Mouse (Mus musculus) large intestine, adult 2 months (tissue): ENCODE results near the gene Syngr3. TPM values are rescaled to one million over a fixed set of nuclear protein-coding genes. Genes with fewer than 3 reads are reported as not detected.
"Not testable (repeated sequence)": the region's sequence is repeated elsewhere in the genome, so short reads cannot be mapped to it uniquely, and the experiment has no call there.

Experiments
- DNase-seq: peaks from one replicate; pipeline ENCODE4 v3.0.0-alpha.2; 2012; ENCODE audit warnings: low read depth, low spot score
- WGBS: fragments of 180-500 bp; shearing (Covaris S2); methylation state at CpG from one replicate; pipeline ENCODE4 v1.1.7; 2018; 5-methylcytosine and 5-hydroxymethylcytosine counted together
- polyA plus RNA-seq: library from polyadenylated mRNA; depleted of rRNA; stranded (reverse); fragments of >200 nt; gene quantifications from 2 replicates; pipeline ENCODE4 v1.2.3, GENCODE M21; 2012

Gene Syngr3
- polyA plus RNA-seq, 1 experiment = 2.7 TPM

- DNase-seq = no peak
- WGBS = 26% methylated on average over 23 of the region's 23 CpGs
These were observed 2.2 kb downstream of the Syngr3 start for GRCm38 (mm10) chr17:24687599-24687998.

GRCm38 (mm10) chr17:24687146-24687595, 2.6 kb downstream of the Syngr3 start:
- WGBS = 1% methylated on average over 25 of the region's 25 CpGs
- DNase-seq = no peak

- no peak for DNase-seq
- WGBS = 54% methylated on average over 16 of the region's 16 CpGs
These were observed 3.2 kb downstream of the Syngr3 start for GRCm38 (mm10) chr17:24686514-24686913.

- WGBS = 50% methylated on average over 24 of the region's 24 CpGs
These were observed 12.2 kb downstream of the Syngr3 start for GRCm38 (mm10) chr17:24677500-24678080.

GRCm38 (mm10) chr17:24676877-24677276, 12.9 kb downstream of the Syngr3 start:
- 90% methylated on average over 5 of the region's 5 CpGs for WGBS
- DNase-seq = no peak

More at GRCm38 (mm10) chr17:24677500-24678080, 12.2 kb downstream of the Syngr3 start:
- DNase-seq = no peak

- DNase-seq = no peak
- WGBS = 58% methylated on average over 2 of the region's 2 CpGs
These were observed 13.6 kb downstream of the Syngr3 start for GRCm38 (mm10) chr17:24676187-24676586.

- no peak for DNase-seq
- WGBS = 79% methylated on average over 7 of the region's 7 CpGs
These were observed 15.5 kb downstream of the Syngr3 start for GRCm38 (mm10) chr17:24674277-24674676.

- 6% methylated on average over 5 of the region's 5 CpGs for WGBS
- DNase-seq = peak; percentile 84
These were observed 17.6 kb downstream of the Syngr3 start for GRCm38 (mm10) chr17:24672141-24672540.

- no peak for DNase-seq
- 50% methylated on average over 5 of the region's 5 CpGs for whole genome bisulfite sequencing
These were observed 18.4 kb downstream of the Syngr3 start for GRCm38 (mm10) chr17:24671346-24671745.

GRCm38 (mm10) chr17:24670246-24670844, 19.4 kb downstream of the Syngr3 start:
- no peak for DNase-seq
- 2% methylated on average over 8 of the region's 8 CpGs for WGBS

GRCm38 (mm10) chr17:24669545-24670245, 20.1 kb downstream of the Syngr3 start, which contains the start of gene Zfp598:
Zfp598 (plus strand) TSS chr17:24669687.
- DNase-seq = peak; percentile 70
- WGBS = 1% methylated on average over 80 of the region's 80 CpGs

- WGBS = 9% methylated on average over 15 of the region's 15 CpGs
- not testable (repeated sequence) for DNase-seq
These were observed 20.6 kb downstream of the Syngr3 start for GRCm38 (mm10) chr17:24669214-24669544.

GRCm38 (mm10) chr17:24667416-24667815, 22.3 kb downstream of the Syngr3 start:
- WGBS = 9% methylated on average over 6 of the region's 6 CpGs
- peak; percentile 57 for DNase-seq

- DNase-seq = not testable (repeated sequence)
- WGBS = 45% methylated on average over 7 of the region's 7 CpGs
These were observed 22.7 kb downstream of the Syngr3 start for GRCm38 (mm10) chr17:24667011-24667410.

GRCm38 (mm10) chr17:24658017-24658758, 31.6 kb downstream of the Syngr3 start, which contains the start of gene Npw:
Npw (minus strand) TSS chr17:24658457.
- no peak for DNase-seq
- WGBS = 5% methylated on average over 47 of the region's 47 CpGs

- no peak for DNase-seq
- WGBS = 65% methylated on average over 4 of the region's 4 CpGs
These were observed 34.8 kb downstream of the Syngr3 start for GRCm38 (mm10) chr17:24654969-24655368.

- 3% methylated on average over 19 of the region's 19 CpGs for WGBS
- DNase-seq = no peak
These were observed 35.6 kb downstream of the Syngr3 start for GRCm38 (mm10) chr17:24653967-24654710.

- 71% methylated on average over 3 of the region's 3 CpGs for WGBS
- DNase-seq = no peak
These were observed 37.9 kb downstream of the Syngr3 start for GRCm38 (mm10) chr17:24651835-24652234.

- 56% methylated on average over 4 of the region's 4 CpGs for WGBS
- no peak for DNase-seq
These were observed 39.0 kb downstream of the Syngr3 start for GRCm38 (mm10) chr17:24650766-24651165.
